Mouse (Mus musculus): Measurements from ENCODE around the gene Slc35c1. TPM values are rescaled to one million over a fixed set of nuclear protein-coding genes. Genes with fewer than 3 reads are reported as not detected.
A peak's percentile ranks its signal among the peaks of the same experiment; 100 is the strongest.

The Slc35c1 gene
- polyA plus RNA-seq, 1 experiment from 2014 or later = 19.6 TPM

DNA sequence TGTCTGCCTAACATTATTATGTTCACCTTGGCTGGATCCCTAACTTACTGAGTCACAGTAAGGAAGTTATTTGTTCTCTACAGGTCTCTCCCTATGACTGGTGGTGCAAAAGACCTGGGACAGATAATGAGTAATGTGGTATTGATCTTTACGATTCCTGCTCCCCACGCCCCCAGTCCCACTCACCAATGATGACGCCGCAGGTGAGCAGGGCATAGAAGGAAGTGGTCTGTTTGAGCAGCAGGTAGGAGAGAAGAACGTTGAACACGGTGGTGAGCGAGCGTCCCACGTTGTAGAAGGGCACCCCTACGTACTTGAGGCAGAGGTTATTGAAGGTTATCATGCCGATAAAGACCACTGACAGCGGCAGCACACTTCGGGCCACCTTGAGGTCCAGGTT is 1.9 kb downstream of the Slc35c1 start:
- Histone ChIP-seq H3K9me3 (ENCODE audit: control insufficient read depth, low read length) (no peaks in the 10 kb centered on the region), H3K4me1 (replicated peaks; ENCODE audit: control insufficient read depth, insufficient read depth, low read length) (peaks cover 20% of the 10 kb centered on the region), H3K4me2 (ENCODE audit: low read depth, low read length) (peak overlapping the region; percentile 72), H3K9ac (ENCODE audit: low read length) (peak overlapping the region; percentile 79), H3K4me3 (ENCODE audit: low read length) (peak overlapping the region; percentile 85), H3K36me3 (ENCODE audit: control insufficient read depth, insufficient read depth, low read length) (peaks cover 6% of the 10 kb centered on the region; the same call in 1 of the 2 replicates), H3K27me3 (ENCODE audit: control insufficient read depth, insufficient read depth, low read depth, low read length) (peaks cover 6% of the 10 kb centered on the region), H3K27ac (ENCODE audit: low read length) (no peak overlapping the region)
- WGBS = 46% methylated on average over 13 of the region's 13 CpGs
- no peak for ATAC-seq (ENCODE audit: low read depth)

DNA sequence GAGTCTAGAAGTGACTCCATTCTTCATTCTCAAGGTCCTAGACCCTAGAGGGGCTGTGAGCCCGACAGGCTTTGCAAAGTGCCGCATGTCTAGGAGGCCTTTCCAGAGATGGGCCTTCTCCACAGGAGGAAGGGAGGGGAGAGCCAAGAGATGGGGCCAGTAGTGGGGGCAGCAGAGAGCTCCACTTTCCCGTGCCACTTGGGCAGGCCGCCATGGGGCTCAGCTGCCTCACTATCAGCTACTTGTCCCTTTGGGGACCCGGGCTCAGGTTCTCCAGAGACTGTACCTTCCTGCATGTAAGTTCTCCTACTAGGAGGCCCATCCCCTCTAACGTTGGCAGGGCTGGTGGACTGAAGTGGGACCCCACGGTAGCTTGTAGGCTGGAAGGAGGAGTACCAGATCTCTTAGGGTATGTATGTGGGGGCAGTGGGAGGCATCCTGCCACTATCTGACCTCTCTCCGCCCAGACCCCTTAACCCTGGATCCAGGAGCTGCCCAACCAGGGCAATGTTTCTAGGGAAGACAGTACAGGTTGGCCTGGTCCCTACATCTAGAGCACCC is 3.3 kb downstream of the Slc35c1 start:
- Histone ChIP-seq H3K9ac (ENCODE audit: low read length) (no peak overlapping the region), H3K4me2 (ENCODE audit: low read depth, low read length) (no peak overlapping the region), H3K36me3 (ENCODE audit: control insufficient read depth, insufficient read depth, low read length) (peaks cover 10% of the 10 kb centered on the region; the same call in 1 of the 2 replicates), H3K27ac (ENCODE audit: low read length) (no peak overlapping the region), H3K9me3 (ENCODE audit: control insufficient read depth, low read length) (no peaks in the 10 kb centered on the region), H3K4me3 (ENCODE audit: low read length) (no peak overlapping the region), H3K27me3 (ENCODE audit: control insufficient read depth, insufficient read depth, low read depth, low read length) (peaks cover 6% of the 10 kb centered on the region), H3K4me1 (replicated peaks; ENCODE audit: control insufficient read depth, insufficient read depth, low read length) (peaks cover 20% of the 10 kb centered on the region)
- 59% methylated on average over 8 of the region's 8 CpGs for WGBS
- no peak for ATAC-seq (ENCODE audit: low read depth)

DNA sequence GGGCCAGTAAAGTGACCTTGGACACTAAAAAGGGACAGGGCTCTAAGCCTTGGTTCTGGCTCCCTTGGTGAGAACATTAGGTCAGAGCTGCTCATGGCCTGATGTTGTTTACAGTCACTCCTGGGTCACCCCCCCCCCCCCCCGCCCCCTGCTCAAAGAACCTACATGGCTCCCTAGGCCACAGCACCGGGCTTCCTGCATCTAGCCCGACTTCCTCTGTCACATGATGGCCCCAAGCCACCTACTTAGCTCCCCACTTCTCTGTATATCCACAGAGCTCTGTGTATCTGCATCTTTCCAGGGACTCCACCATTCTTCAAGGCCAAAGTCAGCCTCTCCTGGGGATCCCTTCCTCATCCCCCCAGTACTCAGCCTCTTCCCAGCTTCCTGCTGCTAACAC is 4.6 kb downstream of the Slc35c1 start:
- Histone ChIP-seq H3K4me2 (ENCODE audit: low read depth, low read length) (no peak overlapping the region), H3K36me3 (ENCODE audit: control insufficient read depth, insufficient read depth, low read length) (peaks cover 11% of the 10 kb centered on the region; the same call in 1 of the 2 replicates), H3K4me3 (ENCODE audit: low read length) (no peak overlapping the region), H3K27me3 (ENCODE audit: control insufficient read depth, insufficient read depth, low read depth, low read length) (peaks cover 4% of the 10 kb centered on the region), H3K27ac (ENCODE audit: low read length) (no peak overlapping the region), H3K9me3 (ENCODE audit: control insufficient read depth, low read length) (no peaks in the 10 kb centered on the region), H3K9ac (ENCODE audit: low read length) (no peak overlapping the region), H3K4me1 (replicated peaks; ENCODE audit: control insufficient read depth, insufficient read depth, low read length) (peaks cover 20% of the 10 kb centered on the region)
- ATAC-seq (ENCODE audit: low read depth) = no peak
- 31% methylated on average over 2 of the region's 3 CpGs for WGBS

DNA sequence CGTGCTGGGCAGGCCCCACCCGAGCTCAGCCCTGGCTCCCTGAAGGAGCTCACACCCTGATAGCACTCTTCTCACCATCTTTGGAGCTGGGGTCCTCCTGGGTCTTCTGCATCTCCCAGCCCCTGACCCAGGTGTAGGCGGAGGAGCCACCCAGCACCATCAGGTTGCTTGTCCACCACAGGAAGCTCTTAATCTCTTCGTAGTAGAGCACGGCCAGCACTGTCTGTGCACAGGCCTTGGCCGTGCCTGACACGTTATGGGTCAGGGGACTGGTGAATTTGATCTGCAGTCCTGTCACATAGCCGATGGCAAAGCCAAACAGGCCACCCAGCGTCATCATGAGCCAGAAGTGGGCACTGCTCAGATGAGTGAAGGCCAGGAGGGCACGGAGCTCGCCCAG is 6.2 kb downstream of the Slc35c1 start:
- Histone ChIP-seq H3K4me1 (replicated peaks; ENCODE audit: control insufficient read depth, insufficient read depth, low read length) (peaks cover 16% of the 10 kb centered on the region), H3K4me3 (ENCODE audit: low read length) (no peak overlapping the region), H3K27me3 (ENCODE audit: control insufficient read depth, insufficient read depth, low read depth, low read length) (no peaks in the 10 kb centered on the region), H3K27ac (ENCODE audit: low read length) (no peak overlapping the region), H3K9me3 (ENCODE audit: control insufficient read depth, low read length) (no peaks in the 10 kb centered on the region), H3K4me2 (ENCODE audit: low read depth, low read length) (no peak overlapping the region), H3K9ac (ENCODE audit: low read length) (no peak overlapping the region), H3K36me3 (ENCODE audit: control insufficient read depth, insufficient read depth, low read length) (peaks cover 11% of the 10 kb centered on the region; the same call in 1 of the 2 replicates)
- no peak for ATAC-seq (ENCODE audit: low read depth)
- 88% methylated on average over 11 of the region's 11 CpGs for WGBS

DNA sequence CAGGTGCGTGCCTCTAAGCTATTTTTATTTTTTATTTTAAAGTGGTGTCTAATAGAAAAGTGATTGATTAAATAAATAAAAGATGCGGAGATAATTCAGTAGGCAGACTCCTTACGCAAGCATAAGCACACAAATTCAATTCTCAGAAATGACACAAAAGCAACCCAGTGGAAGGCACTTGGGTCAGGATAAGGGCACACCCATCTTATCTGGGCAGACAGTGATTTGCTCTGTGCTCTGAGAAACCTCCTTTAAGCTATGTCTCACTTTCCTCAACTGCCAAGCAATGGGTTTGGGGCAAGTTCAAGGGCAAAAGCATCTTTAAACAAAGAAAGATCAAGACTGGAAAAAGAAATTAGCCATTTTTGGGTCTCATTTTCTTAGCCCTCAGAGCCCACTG is 9.2 kb downstream of the Slc35c1 start:
- no peaks in the 10 kb centered on the region for H3K27me3 ChIP-seq (ENCODE audit: control insufficient read depth, insufficient read depth, low read depth, low read length)
- H3K27ac ChIP-seq (ENCODE audit: low read length) = no peak overlapping the region
- WGBS = 85% methylated on average over 3 of the region's 3 CpGs
- no peak overlapping the region for H3K4me2 ChIP-seq (ENCODE audit: low read depth, low read length)
- ATAC-seq (ENCODE audit: low read depth) = no peak
- H3K9me3 ChIP-seq (ENCODE audit: control insufficient read depth, low read length) = no peaks in the 10 kb centered on the region
- no peak overlapping the region for H3K4me3 ChIP-seq (ENCODE audit: low read length)
- H3K4me1 ChIP-seq (replicated peaks; ENCODE audit: control insufficient read depth, insufficient read depth, low read length) = 0 out of 2 replicates have a peak, but pooled peaks cover 2% of the 10 kb centered on the region
- H3K9ac ChIP-seq (ENCODE audit: low read length) = no peak overlapping the region
- peaks cover 11% of the 10 kb centered on the region; the same call in 1 of the 2 replicates for H3K36me3 ChIP-seq (ENCODE audit: control insufficient read depth, insufficient read depth, low read length)

DNA sequence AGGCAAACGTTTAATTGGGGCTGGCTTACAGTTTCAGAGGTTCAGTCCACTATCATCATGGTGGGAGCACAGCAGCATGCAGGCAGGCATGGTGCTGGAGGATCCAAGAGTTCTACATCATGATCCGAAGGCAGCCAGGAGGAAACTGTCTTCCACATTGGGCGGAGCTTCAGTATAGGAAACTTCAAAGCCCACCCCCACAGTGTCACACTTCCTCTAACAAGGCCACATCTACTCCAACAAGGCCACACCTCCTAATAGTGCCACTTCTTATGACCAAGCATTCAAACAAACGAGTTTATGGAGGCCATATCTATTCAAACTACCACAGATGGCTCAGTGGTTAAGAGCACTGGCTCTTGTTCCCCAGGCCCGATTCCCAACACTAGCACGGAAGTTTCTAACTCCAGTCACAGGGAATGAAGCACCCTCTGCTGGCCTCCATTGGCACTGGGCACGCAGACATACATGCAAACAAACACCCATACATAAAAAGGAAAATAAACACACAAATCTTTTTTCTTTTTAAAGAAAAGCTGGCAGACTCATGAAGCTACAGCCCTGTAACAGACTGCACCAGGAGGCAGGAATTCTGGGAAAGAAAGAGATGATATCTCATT is 13.1 kb downstream of the Slc35c1 start:
- Histone ChIP-seq H3K27ac (ENCODE audit: low read length) (no peak overlapping the region), H3K9me3 (ENCODE audit: control insufficient read depth, low read length) (no peaks in the 10 kb centered on the region), H3K27me3 (ENCODE audit: control insufficient read depth, insufficient read depth, low read depth, low read length) (no peaks in the 10 kb centered on the region), H3K4me3 (ENCODE audit: low read length) (no peak overlapping the region), H3K4me2 (ENCODE audit: low read depth, low read length) (no peak overlapping the region), H3K4me1 (replicated peaks; ENCODE audit: control insufficient read depth, insufficient read depth, low read length) (0 out of 2 replicates have a peak, but pooled peaks cover 2% of the 10 kb centered on the region), H3K36me3 (ENCODE audit: control insufficient read depth, insufficient read depth, low read length) (peaks cover 3% of the 10 kb centered on the region; the same call in 1 of the 2 replicates), H3K9ac (ENCODE audit: low read length) (no peak overlapping the region)
- no peak for ATAC-seq (ENCODE audit: low read depth)
- WGBS = 62% methylated on average over 7 of the region's 7 CpGs

DNA sequence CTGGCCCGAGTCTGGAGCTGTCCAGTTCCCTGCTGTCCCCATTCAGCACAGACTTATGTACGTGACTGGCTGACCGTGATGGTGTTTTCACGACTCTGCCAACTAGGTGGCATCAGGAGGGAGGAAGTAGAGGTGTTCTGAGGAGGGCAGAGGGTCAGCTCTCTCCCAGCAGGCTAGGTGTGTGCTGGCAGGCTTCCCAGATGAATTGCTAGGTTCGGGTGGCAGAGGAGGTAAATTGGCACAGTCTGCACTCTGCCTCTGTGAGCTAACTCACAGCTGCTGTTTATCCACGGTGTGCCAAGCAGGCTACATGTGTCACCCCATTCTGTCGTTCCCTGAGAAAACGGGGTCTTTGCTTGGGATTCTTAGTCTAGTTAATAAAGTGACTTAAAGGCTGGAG is 13.7 kb downstream of the Slc35c1 start:
- Histone ChIP-seq H3K36me3 (ENCODE audit: control insufficient read depth, insufficient read depth, low read length) (no peaks in the 10 kb centered on the region), H3K27me3 (ENCODE audit: control insufficient read depth, insufficient read depth, low read depth, low read length) (no peaks in the 10 kb centered on the region), H3K27ac (ENCODE audit: low read length) (no peak overlapping the region), H3K9ac (ENCODE audit: low read length) (no peak overlapping the region), H3K9me3 (ENCODE audit: control insufficient read depth, low read length) (no peaks in the 10 kb centered on the region), H3K4me2 (ENCODE audit: low read depth, low read length) (no peak overlapping the region), H3K4me1 (replicated peaks; ENCODE audit: control insufficient read depth, insufficient read depth, low read length) (0 out of 2 replicates have a peak, but pooled peaks cover 2% of the 10 kb centered on the region), H3K4me3 (ENCODE audit: low read length) (no peak overlapping the region)
- 0 out of 2 replicates have a peak, but pooled peaks have one; percentile 38 for ATAC-seq (ENCODE audit: low read depth)
- WGBS = 68% methylated on average over 8 of the region's 8 CpGs

DNA sequence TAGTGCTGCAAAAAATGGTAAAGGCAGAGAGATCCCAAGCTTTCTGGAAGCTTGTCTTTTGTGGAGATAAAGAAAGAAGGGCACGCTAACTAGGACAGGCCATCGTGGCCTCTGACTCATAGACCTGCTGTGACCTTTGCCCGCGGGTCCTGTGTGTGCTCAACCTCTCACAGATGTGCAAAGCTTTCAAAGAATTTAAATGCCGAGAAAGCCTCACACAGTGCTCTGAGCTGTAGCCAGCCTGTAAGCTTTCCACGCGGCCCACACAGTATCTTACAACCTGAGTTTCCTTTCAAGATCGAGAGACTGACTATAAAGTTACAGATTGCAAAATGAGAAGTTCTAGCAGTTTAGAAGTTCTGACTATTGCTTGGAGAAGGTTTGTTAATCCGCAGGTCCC is 14.4 kb downstream of the Slc35c1 start:
- 0 out of 2 replicates have a peak, but pooled peaks cover 2% of the 10 kb centered on the region for H3K4me1 ChIP-seq (replicated peaks; ENCODE audit: control insufficient read depth, insufficient read depth, low read length)
- ATAC-seq (ENCODE audit: low read depth) = no peak
- no peak overlapping the region for H3K4me2 ChIP-seq (ENCODE audit: low read depth, low read length)
- H3K9me3 ChIP-seq (ENCODE audit: control insufficient read depth, low read length) = no peaks in the 10 kb centered on the region
- H3K27ac ChIP-seq (ENCODE audit: low read length) = no peak overlapping the region
- H3K9ac ChIP-seq (ENCODE audit: low read length) = no peak overlapping the region
- H3K4me3 ChIP-seq (ENCODE audit: low read length) = no peak overlapping the region
- 43% methylated on average over 9 of the region's 9 CpGs for WGBS
- H3K27me3 ChIP-seq (ENCODE audit: control insufficient read depth, insufficient read depth, low read depth, low read length) = no peaks in the 10 kb centered on the region
- H3K36me3 ChIP-seq (ENCODE audit: control insufficient read depth, insufficient read depth, low read length) = no peaks in the 10 kb centered on the region

DNA sequence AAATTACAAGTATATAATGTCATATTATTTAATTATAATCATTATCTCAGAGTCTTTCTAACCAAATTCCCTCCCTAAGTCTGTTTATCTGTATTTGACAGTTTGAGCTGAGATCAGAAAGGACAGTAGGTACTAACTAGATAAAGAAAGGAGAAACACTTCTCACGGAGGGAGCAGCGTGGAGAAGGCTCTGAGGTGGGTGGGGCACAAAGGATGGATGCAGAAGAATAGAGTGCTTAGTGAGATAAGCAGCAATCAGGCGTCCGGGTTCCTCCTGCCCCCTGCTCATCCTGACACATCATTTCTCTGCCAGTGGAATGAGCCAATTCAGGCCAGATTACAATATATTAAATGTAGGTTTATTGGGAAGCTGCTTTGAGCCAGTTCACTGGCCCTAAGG is 16.0 kb downstream of the Slc35c1 start:
- Histone ChIP-seq H3K9me3 (ENCODE audit: control insufficient read depth, low read length) (no peaks in the 10 kb centered on the region), H3K9ac (ENCODE audit: low read length) (no peak overlapping the region), H3K4me1 (replicated peaks; ENCODE audit: control insufficient read depth, insufficient read depth, low read length) (0 out of 2 replicates have a peak, but pooled peaks cover 2% of the 10 kb centered on the region), H3K36me3 (ENCODE audit: control insufficient read depth, insufficient read depth, low read length) (no peaks in the 10 kb centered on the region), H3K27me3 (ENCODE audit: control insufficient read depth, insufficient read depth, low read depth, low read length) (no peaks in the 10 kb centered on the region; the same call in 1 of the 2 replicates), H3K27ac (ENCODE audit: low read length) (no peak overlapping the region), H3K4me3 (ENCODE audit: low read length) (no peak overlapping the region), H3K4me2 (ENCODE audit: low read depth, low read length) (no peak overlapping the region)
- 17% methylated on average over 4 of the region's 4 CpGs for WGBS
- ATAC-seq (ENCODE audit: low read depth) = no peak
